Mouse (Mus musculus): Measurements from ENCODE around the gene Klhl3. TPM values are rescaled to one million over a fixed set of nuclear protein-coding genes. Genes with fewer than 3 reads are reported as not detected.
"Not testable (repeated sequence)": the region's sequence is repeated elsewhere in the genome, so short reads cannot be mapped to it uniquely, and the experiment has no call there.

Gene Klhl3
- total and polyA plus RNA-seq, 2 experiments: 3.2 to 4.0 TPM

GRCm38 (mm10) chr13:58156031-58156430 lies 42.6 kb upstream of the Klhl3 start:
- 93% methylated on average over 2 of the region's 2 CpGs for WGBS
- Histone ChIP-seq H3K4me1 (ENCODE audit: control insufficient read depth, insufficient read depth, low read length) (no peaks in the 10 kb centered on the region), H3K79me2 (ENCODE audit: control insufficient read depth, insufficient read depth, low read length) (no peaks in the 10 kb centered on the region; the same call in 1 of the 2 replicates), H3K9ac (ENCODE audit: low read depth, low read length) (no peak overlapping the region), H3K4me3 (ENCODE audit: insufficient read depth, low read depth, low read length) (no peak overlapping the region), H3K36me3 (ENCODE audit: control insufficient read depth, insufficient read depth, low read length) (peaks cover 11% of the 10 kb centered on the region), H3K27ac (replicated peaks; ENCODE audit: insufficient read depth, low read depth, low read length) (no peak overlapping the region), H3K27me3 (ENCODE audit: control insufficient read depth, insufficient read depth, low read length) (no peaks in the 10 kb centered on the region)
- TF ChIP-seq POLR2A (IDR thresholded peaks at IDR 0.05; ENCODE audit: extremely low read depth, insufficient read depth, low read length): no peak
- no peak for TF ChIP-seq CTCF (IDR thresholded peaks at IDR 0.05; ENCODE audit: low read depth, low read length)
- DNase-seq (ENCODE audit: extremely low read depth, low read depth, low spot score): no peak

DNA sequence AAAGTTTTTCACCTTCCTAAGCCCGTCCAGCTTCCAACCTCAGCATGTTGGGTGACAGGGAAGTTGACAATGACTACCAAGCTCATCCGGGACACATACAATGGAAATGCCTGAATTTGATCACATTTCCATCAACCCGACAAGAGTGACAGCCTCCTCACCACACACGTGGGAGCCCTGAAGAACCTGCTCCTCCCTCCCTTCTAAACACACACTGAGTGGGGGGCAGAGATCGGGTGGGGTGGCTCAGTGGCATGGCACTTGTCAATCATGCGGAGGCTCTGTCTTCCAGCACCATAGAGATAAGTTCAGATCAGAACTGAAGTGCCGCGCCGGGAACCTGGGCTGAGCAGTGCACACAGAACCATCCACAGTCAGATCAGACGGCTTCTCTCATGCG lies 37.0 kb upstream of the Klhl3 start:
- Histone ChIP-seq H3K36me3 (ENCODE audit: control insufficient read depth, insufficient read depth, low read length) (no peaks in the 10 kb centered on the region), H3K27me3 (ENCODE audit: control insufficient read depth, insufficient read depth, low read length) (no peaks in the 10 kb centered on the region), H3K4me1 (ENCODE audit: control insufficient read depth, insufficient read depth, low read length) (no peaks in the 10 kb centered on the region), H3K9ac (ENCODE audit: low read depth, low read length) (no peak overlapping the region), H3K4me3 (ENCODE audit: insufficient read depth, low read depth, low read length) (no peak overlapping the region), H3K27ac (replicated peaks; ENCODE audit: insufficient read depth, low read depth, low read length) (no peak overlapping the region), H3K79me2 (ENCODE audit: control insufficient read depth, insufficient read depth, low read length) (no peaks in the 10 kb centered on the region)
- WGBS: 86% methylated on average over 11 of the region's 11 CpGs
- TF ChIP-seq POLR2A (IDR thresholded peaks at IDR 0.05; ENCODE audit: extremely low read depth, insufficient read depth, low read length) (no peak), CTCF (IDR thresholded peaks at IDR 0.05; ENCODE audit: low read depth, low read length) (no peak)
- no peak for DNase-seq (ENCODE audit: extremely low read depth, low read depth, low spot score)

GRCm38 (mm10) chr13:58149629-58150028 lies 36.2 kb upstream of the Klhl3 start:
- no peak overlapping the region for H3K27ac ChIP-seq (replicated peaks; ENCODE audit: insufficient read depth, low read depth, low read length)
- H3K27me3 ChIP-seq (ENCODE audit: control insufficient read depth, insufficient read depth, low read length): no peaks in the 10 kb centered on the region
- no peak overlapping the region for H3K9ac ChIP-seq (ENCODE audit: low read depth, low read length)
- WGBS: 85% methylated on average over 3 of the region's 3 CpGs
- no peak for TF ChIP-seq POLR2A (IDR thresholded peaks at IDR 0.05; ENCODE audit: extremely low read depth, insufficient read depth, low read length)
- no peak for TF ChIP-seq CTCF (IDR thresholded peaks at IDR 0.05; ENCODE audit: low read depth, low read length)
- H3K36me3 ChIP-seq (ENCODE audit: control insufficient read depth, insufficient read depth, low read length): no peaks in the 10 kb centered on the region
- no peak overlapping the region for H3K4me3 ChIP-seq (ENCODE audit: insufficient read depth, low read depth, low read length)
- DNase-seq (ENCODE audit: extremely low read depth, low read depth, low spot score): no peak
- no peaks in the 10 kb centered on the region for H3K79me2 ChIP-seq (ENCODE audit: control insufficient read depth, insufficient read depth, low read length)
- H3K4me1 ChIP-seq (ENCODE audit: control insufficient read depth, insufficient read depth, low read length): no peaks in the 10 kb centered on the region

- DNase-seq (ENCODE audit: extremely low read depth, low read depth, low spot score): peak; percentile 55
- Histone ChIP-seq H3K36me3 (ENCODE audit: control insufficient read depth, insufficient read depth, low read length) (no peaks in the 10 kb centered on the region), H3K27ac (replicated peaks; ENCODE audit: insufficient read depth, low read depth, low read length) (no peak overlapping the region), H3K4me3 (ENCODE audit: insufficient read depth, low read depth, low read length) (peak overlapping the region; percentile 29; the same call in 1 of the 2 replicates), H3K4me1 (ENCODE audit: control insufficient read depth, insufficient read depth, low read length) (no peaks in the 10 kb centered on the region), H3K79me2 (ENCODE audit: control insufficient read depth, insufficient read depth, low read length) (no peaks in the 10 kb centered on the region), H3K27me3 (ENCODE audit: control insufficient read depth, insufficient read depth, low read length) (no peaks in the 10 kb centered on the region), H3K9ac (ENCODE audit: low read depth, low read length) (no peak overlapping the region)
- TF ChIP-seq POLR2A (IDR thresholded peaks at IDR 0.05; ENCODE audit: extremely low read depth, insufficient read depth, low read length) (no peak), CTCF (IDR thresholded peaks at IDR 0.05; ENCODE audit: low read depth, low read length) (peak; percentile 44)
- 47% methylated on average over 5 of the region's 5 CpGs for WGBS
These were observed 35.7 kb upstream of the Klhl3 start for GRCm38 (mm10) chr13:58149033-58149558.

DNA sequence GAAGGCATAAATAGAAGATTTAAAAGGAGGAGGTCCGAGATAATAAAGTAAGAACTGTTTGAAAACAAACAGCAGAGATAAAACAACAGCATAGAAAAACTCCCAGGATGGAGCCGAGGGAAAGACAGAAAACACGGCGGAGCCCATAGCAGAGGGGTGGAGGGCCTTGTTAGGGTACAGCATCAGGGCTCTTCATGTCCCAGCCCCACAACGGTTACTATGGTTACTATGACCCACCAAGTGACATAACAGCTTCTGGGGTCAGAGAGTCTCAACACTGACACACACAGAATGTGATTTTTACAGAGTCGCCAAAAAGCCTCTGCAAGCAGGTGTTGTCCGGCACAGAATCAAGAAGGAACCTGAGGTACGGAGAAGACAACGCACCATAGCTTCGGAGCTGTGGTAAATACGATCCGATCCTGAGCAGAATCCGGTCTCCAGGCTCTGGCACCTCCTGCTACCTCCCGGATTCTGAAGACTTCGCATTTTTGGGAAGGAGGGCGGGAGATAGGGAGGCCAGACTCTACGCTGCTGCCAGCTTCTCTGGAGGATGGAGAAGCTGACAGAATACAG lies 35.0 kb upstream of the Klhl3 start:
- WGBS: 4% methylated on average over 17 of the region's 17 CpGs
- Histone ChIP-seq H3K4me3 (ENCODE audit: insufficient read depth, low read depth, low read length) (no peak overlapping the region), H3K9ac (ENCODE audit: low read depth, low read length) (peak overlapping the region; percentile 28; the same call in 1 of the 2 replicates), H3K36me3 (ENCODE audit: control insufficient read depth, insufficient read depth, low read length) (no peaks in the 10 kb centered on the region), H3K4me1 (ENCODE audit: control insufficient read depth, insufficient read depth, low read length) (no peaks in the 10 kb centered on the region), H3K79me2 (ENCODE audit: control insufficient read depth, insufficient read depth, low read length) (no peaks in the 10 kb centered on the region), H3K27me3 (ENCODE audit: control insufficient read depth, insufficient read depth, low read length) (no peaks in the 10 kb centered on the region), H3K27ac (replicated peaks; ENCODE audit: insufficient read depth, low read depth, low read length) (no peak overlapping the region)
- no peak for DNase-seq (ENCODE audit: extremely low read depth, low read depth, low spot score)
- TF ChIP-seq POLR2A (IDR thresholded peaks at IDR 0.05; ENCODE audit: extremely low read depth, insufficient read depth, low read length) (no peak), CTCF (IDR thresholded peaks at IDR 0.05; ENCODE audit: low read depth, low read length) (0 out of 2 replicates have a peak, but pooled peaks have one; percentile 1)

GRCm38 (mm10) chr13:58147760-58148159 lies 34.4 kb upstream of the Klhl3 start:
- no peaks in the 10 kb centered on the region for H3K4me1 ChIP-seq (ENCODE audit: control insufficient read depth, insufficient read depth, low read length)
- no peak for DNase-seq (ENCODE audit: extremely low read depth, low read depth, low spot score)
- no peaks in the 10 kb centered on the region for H3K79me2 ChIP-seq (ENCODE audit: control insufficient read depth, insufficient read depth, low read length)
- TF ChIP-seq POLR2A (IDR thresholded peaks at IDR 0.05; ENCODE audit: extremely low read depth, insufficient read depth, low read length) (no peak), CTCF (IDR thresholded peaks at IDR 0.05; ENCODE audit: low read depth, low read length) (no peak)
- no peaks in the 10 kb centered on the region for H3K27me3 ChIP-seq (ENCODE audit: control insufficient read depth, insufficient read depth, low read length)
- no peak overlapping the region for H3K4me3 ChIP-seq (ENCODE audit: insufficient read depth, low read depth, low read length)
- no peaks in the 10 kb centered on the region for H3K36me3 ChIP-seq (ENCODE audit: control insufficient read depth, insufficient read depth, low read length)
- no peak overlapping the region for H3K9ac ChIP-seq (ENCODE audit: low read depth, low read length)
- H3K27ac ChIP-seq (replicated peaks; ENCODE audit: insufficient read depth, low read depth, low read length): no peak overlapping the region
- 73% methylated on average over 1 of the region's 1 CpGs for WGBS

- H3K27ac ChIP-seq (replicated peaks; ENCODE audit: insufficient read depth, low read depth, low read length); H3K4me3 ChIP-seq (ENCODE audit: insufficient read depth, low read depth, low read length); H3K9ac ChIP-seq (ENCODE audit: low read depth, low read length); DNase-seq (ENCODE audit: extremely low read depth, low read depth, low spot score); H3K36me3 ChIP-seq (ENCODE audit: control insufficient read depth, insufficient read depth, low read length); H3K27me3 ChIP-seq (ENCODE audit: control insufficient read depth, insufficient read depth, low read length); H3K79me2 ChIP-seq (ENCODE audit: control insufficient read depth, insufficient read depth, low read length); H3K4me1 ChIP-seq (ENCODE audit: control insufficient read depth, insufficient read depth, low read length): not testable (repeated sequence)
- WGBS: 97% methylated on average over 8 of the region's 8 CpGs
These were observed 33.2 kb upstream of the Klhl3 start for GRCm38 (mm10) chr13:58146603-58147002.
